Mouse (Mus musculus) testis, adult 2 months (tissue): ENCODE measurements around the gene Igfals.

ENCODE experiments used
- CTCF ChIP-seq: fragments of 200-500 bp; IDR thresholded peaks from 2 replicates; pipeline ENCODE4 v1.5.1; 2012; ENCODE audit warnings: low read depth, mild to moderate bottlenecking, inconsistent platforms, low read length, moderate library complexity; ENCODE audit not compliant: control insufficient read depth, insufficient read depth, insufficient replicate concordance
- POLR2A ChIP-seq: fragments of 200-500 bp; IDR thresholded peaks from 2 replicates; pipeline ENCODE4 v1.6.1; 2012; ENCODE audit warnings: low read depth, mild to moderate bottlenecking, inconsistent platforms, low read length, moderate library complexity; ENCODE audit not compliant: control insufficient read depth

DNA sequence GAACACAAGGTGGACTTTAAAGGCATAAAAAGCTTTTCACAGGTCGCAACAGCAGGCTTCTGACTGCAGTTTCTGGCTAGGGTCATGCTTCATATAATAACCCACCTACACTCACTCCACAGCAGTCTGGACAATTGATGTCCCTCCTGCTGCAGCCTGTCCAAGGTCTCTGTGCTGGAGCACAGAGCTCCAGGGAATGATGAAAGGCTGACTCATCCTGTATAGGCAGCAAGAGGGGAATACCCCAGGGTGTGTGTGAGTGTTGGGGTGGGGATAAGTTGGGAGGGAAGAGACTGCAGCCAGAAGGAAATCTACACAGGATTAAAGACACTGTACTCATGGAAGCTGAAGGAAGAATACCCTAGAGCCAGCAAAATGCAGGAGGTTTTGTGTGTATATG is 63.7 kb downstream of the Igfals start:
- TF ChIP-seq CTCF (no peak), POLR2A (no peak)
